Mouse (Mus musculus): ENCODE data around the gene Traf3.

The Traf3 gene

GRCm38 (mm10) chr12:111153946-111154345 lies 12.2 kb upstream of the Traf3 start:
- DNase-seq (ENCODE audit: low spot score), result no peak

GRCm38 (mm10) chr12:111154641-111155040 lies 11.5 kb upstream of the Traf3 start:
- no peak for DNase-seq (ENCODE audit: low spot score)

- DNase-seq (ENCODE audit: low spot score), result no peak
These were observed 10.4 kb upstream of the Traf3 start for GRCm38 (mm10) chr12:111155756-111156155.

GRCm38 (mm10) chr12:111159659-111160428 lies 6.3 kb upstream of the Traf3 start:
- DNase-seq (ENCODE audit: low spot score), result no peak

- no peak for DNase-seq (ENCODE audit: low spot score)
These were observed 5.3 kb upstream of the Traf3 start for GRCm38 (mm10) chr12:111160871-111161270.

- no peak for DNase-seq (ENCODE audit: low spot score)
These were observed 4.2 kb upstream of the Traf3 start for GRCm38 (mm10) chr12:111161943-111162311.

GRCm38 (mm10) chr12:111162312-111163061 lies 3.7 kb upstream of the Traf3 start:
- DNase-seq (ENCODE audit: low spot score), result peak; percentile 65

GRCm38 (mm10) chr12:111164310-111164751 lies 1.8 kb upstream of the Traf3 start:
- peak; percentile 97 for DNase-seq (ENCODE audit: low spot score)

- DNase-seq (ENCODE audit: low spot score), result peak; percentile 65
These were observed 891 bp upstream of the Traf3 start for GRCm38 (mm10) chr12:111165146-111165812.

- peak; percentile 58 for DNase-seq (ENCODE audit: low spot score)
These were observed 615 bp downstream of the Traf3 start for GRCm38 (mm10) chr12:111166681-111167289.

- no peak for DNase-seq (ENCODE audit: low spot score)
These were observed 2.7 kb downstream of the Traf3 start for GRCm38 (mm10) chr12:111168891-111169290.

- DNase-seq (ENCODE audit: low spot score), result no peak
These were observed 12.6 kb downstream of the Traf3 start for GRCm38 (mm10) chr12:111178772-111179171.

GRCm38 (mm10) chr12:111181848-111182247 lies 15.7 kb downstream of the Traf3 start:
- DNase-seq (ENCODE audit: low spot score), result no peak

- no peak for DNase-seq (ENCODE audit: low spot score)
These were observed 16.2 kb downstream of the Traf3 start for GRCm38 (mm10) chr12:111182378-111182777.

- no peak for DNase-seq (ENCODE audit: low spot score)
These were observed 18.3 kb downstream of the Traf3 start, which contains the start of gene 4930595D18Rik for GRCm38 (mm10) chr12:111184476-111184875. Gene 4930595D18Rik, minus strand, starts transcription at chr12:111184491.

GRCm38 (mm10) chr12:111186986-111187385 lies 20.8 kb downstream of the Traf3 start:
- no peak for DNase-seq (ENCODE audit: low spot score)

GRCm38 (mm10) chr12:111188295-111188694 lies 22.1 kb downstream of the Traf3 start:
- DNase-seq (ENCODE audit: low spot score), result no peak

GRCm38 (mm10) chr12:111190355-111190754 lies 24.2 kb downstream of the Traf3 start:
- DNase-seq (ENCODE audit: low spot score), result no peak

GRCm38 (mm10) chr12:111190891-111191290 lies 24.7 kb downstream of the Traf3 start:
- DNase-seq (ENCODE audit: low spot score), result no peak

- DNase-seq (ENCODE audit: low spot score), result no peak
These were observed 26.6 kb downstream of the Traf3 start for GRCm38 (mm10) chr12:111192777-111193176.

- DNase-seq (ENCODE audit: low spot score), result no peak
These were observed 27.2 kb downstream of the Traf3 start for GRCm38 (mm10) chr12:111193331-111193730.

- DNase-seq (ENCODE audit: low spot score), result no peak
These were observed 30.4 kb downstream of the Traf3 start for GRCm38 (mm10) chr12:111196548-111196947.
